Mouse (Mus musculus) cerebellum, adult 2 months (tissue): Measurements from ENCODE around the gene Fam71e1. TPM values are rescaled to one million over a fixed set of nuclear protein-coding genes. Genes with fewer than 3 reads are reported as not detected.

Experiments
- DNase-seq, 2 experiments: peaks; one replicate each; pipeline ENCODE4 v3.0.0; 2021
- H3K27ac ChIP-seq: fragments of 200-500 bp; 2 replicates; pipeline ENCODE4 v1.5.1; 2012; ENCODE audit warnings: low read length, control low read depth, inconsistent platforms; ENCODE audit not compliant: insufficient read depth
- H3K27me3 ChIP-seq: fragments of 200-500 bp; 2 replicates; pipeline ENCODE4 v1.6.1; 2012; ENCODE audit warnings: inconsistent platforms, mild to moderate bottlenecking, low read length, moderate library complexity; ENCODE audit not compliant: control insufficient read depth, insufficient read depth
- H3K4me1 ChIP-seq: fragments of 200-500 bp; 2 replicates; pipeline ENCODE4 v1.6.1; 2011; ENCODE audit warnings: low read length; ENCODE audit not compliant: control insufficient read depth, insufficient read depth
- H3K4me3 ChIP-seq: fragments of 200-500 bp; replicated peaks from 2 replicates; pipeline ENCODE3; 2011; ENCODE audit warnings: mild to moderate bottlenecking, low read depth, low read length, control low read depth; ENCODE audit not compliant: insufficient read depth
- CTCF ChIP-seq: fragments of 200-500 bp; IDR thresholded peaks from 2 replicates; pipeline ENCODE4 v1.5.1; 2011; ENCODE audit warnings: low read depth, mild to moderate bottlenecking, control low read depth, low read length, moderate library complexity, borderline replicate concordance; ENCODE audit not compliant: insufficient read depth
- POLR2A ChIP-seq: fragments of 200-500 bp; IDR thresholded peaks from 2 replicates; pipeline ENCODE4 v1.6.1; 2011; ENCODE audit warnings: low read length, control low read depth, borderline replicate concordance; ENCODE audit not compliant: insufficient read depth
- WGBS: fragments of 180-500 bp; shearing (Covaris S2); methylation state at CpG from one replicate; pipeline ENCODE4 v1.1.7; 2018; 5-methylcytosine and 5-hydroxymethylcytosine counted together
- polyA plus RNA-seq: library from polyadenylated mRNA; depleted of rRNA; stranded (reverse); fragments of >200 nt; gene quantifications from 2 replicates; pipeline ENCODE4 v1.2.3, GENCODE M21; 2012

The Fam71e1 gene
- polyA plus RNA-seq, 1 experiment = 32.6 TPM

DNA sequence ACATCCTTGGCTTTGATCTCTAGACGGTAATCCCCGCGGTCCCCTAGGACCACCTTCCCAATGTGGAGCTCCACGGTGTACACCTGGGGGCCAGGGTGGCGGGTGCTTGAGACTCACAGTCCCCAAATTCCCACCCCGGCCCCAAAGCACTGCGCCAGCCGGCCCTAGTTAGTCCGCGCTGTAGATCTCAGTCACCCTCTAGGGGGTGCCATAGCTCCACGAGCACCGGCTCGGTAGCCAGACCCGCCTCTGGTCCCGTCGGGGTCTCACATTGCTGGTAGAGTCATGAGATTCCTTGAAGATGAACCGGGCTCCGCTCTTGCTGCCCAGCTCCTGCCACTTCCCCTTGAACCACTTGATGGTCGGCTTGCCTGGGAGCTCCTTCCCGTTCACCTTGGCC lies 25.3 kb downstream of the Fam71e1 start:
- H3K4me1 ChIP-seq = no peaks in the 10 kb centered on the region
- peak overlapping the region; percentile 16 for H3K4me3 ChIP-seq
- TF ChIP-seq POLR2A (no peak), CTCF (peak; percentile 75)
- no peak overlapping the region for H3K27ac ChIP-seq
- DNase-seq = peak; percentile 62 to 74
- no peaks in the 10 kb centered on the region for H3K27me3 ChIP-seq
- WGBS = 3% methylated on average over 20 of the region's 20 CpGs

- DNase-seq = no peak
- Histone ChIP-seq H3K4me1 (no peaks in the 10 kb centered on the region), H3K27ac (no peak overlapping the region), H3K4me3 (no peak overlapping the region), H3K27me3 (no peaks in the 10 kb centered on the region)
- no peak for TF ChIP-seq POLR2A
- no peak for TF ChIP-seq CTCF
- WGBS = 93% methylated on average over 2 of the region's 2 CpGs
Observed at GRCm38 (mm10) chr7:44523056-44523455, 26.7 kb downstream of the Fam71e1 start.

- 49% methylated on average over 12 of the region's 12 CpGs for WGBS
- no peak for DNase-seq
- TF ChIP-seq POLR2A = no peak
- TF ChIP-seq CTCF = no peak
- Histone ChIP-seq H3K4me1 (no peaks in the 10 kb centered on the region), H3K4me3 (no peak within 1 kb of the TSS), H3K27ac (no peak within 1 kb of the TSS), H3K27me3 (no peaks in the 10 kb centered on the region)
Observed at GRCm38 (mm10) chr7:44524502-44524901, 28.1 kb downstream of the Fam71e1 start, which contains the start of gene Mybpc2. Mybpc2 (minus strand) TSS chr7:44524656.

DNA sequence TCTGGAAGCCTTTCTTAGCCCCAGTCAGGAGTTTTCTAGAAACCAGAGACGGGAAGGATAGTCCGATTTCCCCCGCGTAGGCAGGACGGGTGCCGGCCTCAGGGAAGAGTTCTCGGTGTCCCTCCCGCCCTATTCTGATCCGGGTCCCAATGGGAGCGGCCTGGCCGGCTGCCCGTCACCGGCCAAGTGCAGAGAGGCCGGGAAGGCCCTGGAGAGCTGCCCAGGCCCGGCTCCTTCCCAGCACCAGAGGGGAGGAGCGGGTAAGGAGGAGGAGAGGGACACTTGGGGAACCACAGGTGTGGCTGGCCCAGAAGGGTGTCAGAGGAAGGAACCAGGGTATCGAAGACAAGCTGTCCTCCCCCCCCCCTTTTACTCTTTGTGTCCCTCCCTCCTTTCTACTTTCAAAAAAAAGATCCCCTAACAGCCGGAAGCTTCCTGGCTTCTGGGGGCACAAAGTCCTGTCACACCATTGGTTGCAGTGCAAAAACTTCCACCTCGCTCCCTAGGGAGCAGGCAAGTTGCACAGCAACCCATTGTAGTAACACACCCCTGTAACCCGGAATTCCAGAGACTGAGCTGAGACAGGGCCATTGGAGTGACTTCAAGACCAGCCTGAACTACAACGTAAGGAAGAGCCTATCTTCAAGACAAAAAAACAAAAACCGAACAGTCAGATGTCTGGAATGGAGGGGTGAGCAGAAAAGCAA lies 28.9 kb downstream of the Fam71e1 start:
- Histone ChIP-seq H3K4me3 (no peak overlapping the region), H3K27me3 (no peaks in the 10 kb centered on the region), H3K27ac (no peak overlapping the region), H3K4me1 (no peaks in the 10 kb centered on the region)
- TF ChIP-seq POLR2A (no peak), CTCF (no peak)
- 12% methylated on average over 22 of the region's 22 CpGs for WGBS
- peak; percentile 74 to 77 for DNase-seq

GRCm38 (mm10) chr7:44526414-44527154 lies 30.2 kb downstream of the Fam71e1 start:
- Histone ChIP-seq H3K4me1 (no peaks in the 10 kb centered on the region), H3K27ac (no peak overlapping the region), H3K4me3 (no peak overlapping the region), H3K27me3 (no peaks in the 10 kb centered on the region)
- no peak for DNase-seq
- 93% methylated on average over 14 of the region's 14 CpGs for WGBS
- TF ChIP-seq CTCF (no peak), POLR2A (no peak)

GRCm38 (mm10) chr7:44527483-44528398 lies 31.4 kb downstream of the Fam71e1 start:
- H3K27ac ChIP-seq = peak overlapping the region; percentile 76
- peak; percentile 83 to 84 for DNase-seq
- H3K4me1 ChIP-seq = no peaks in the 10 kb centered on the region
- H3K4me3 ChIP-seq = peak overlapping the region; percentile 62
- H3K27me3 ChIP-seq = no peaks in the 10 kb centered on the region
- 5% methylated on average over 40 of the region's 40 CpGs for WGBS
- peak; percentile 55; the same call in 1 of the 2 replicates for TF ChIP-seq POLR2A
- TF ChIP-seq CTCF = peak; percentile 82

- H3K27me3 ChIP-seq = no peaks in the 10 kb centered on the region
- WGBS = 76% methylated on average over 5 of the region's 5 CpGs
- no peaks in the 10 kb centered on the region for H3K4me1 ChIP-seq
- no peak for DNase-seq
- no peak overlapping the region for H3K4me3 ChIP-seq
- no peak overlapping the region for H3K27ac ChIP-seq
- TF ChIP-seq POLR2A = no peak
- no peak for TF ChIP-seq CTCF
Observed at GRCm38 (mm10) chr7:44529518-44529917, 33.1 kb downstream of the Fam71e1 start.
